Mouse (Mus musculus): ENCODE results near the gene Esp34.
A peak's percentile ranks its signal among the peaks of the same experiment; 100 is the strongest.

The Esp34 gene

GRCm38 (mm10) chr17:38553892-38554291 lies at the start of gene Esp34:
TSS of gene Esp34 (plus strand) at chr17:38554192.
- no peak for DNase-seq (ENCODE audit: low read depth, low spot score)

- peak; percentile 42 for DNase-seq (ENCODE audit: low read depth, low spot score)
These were observed 8.5 kb downstream of the Esp34 start for GRCm38 (mm10) chr17:38562527-38562926.

All from ZHBTc4 (cell line).